Mouse (Mus musculus): Measurements from ENCODE around the gene Cadm2.

DNA sequence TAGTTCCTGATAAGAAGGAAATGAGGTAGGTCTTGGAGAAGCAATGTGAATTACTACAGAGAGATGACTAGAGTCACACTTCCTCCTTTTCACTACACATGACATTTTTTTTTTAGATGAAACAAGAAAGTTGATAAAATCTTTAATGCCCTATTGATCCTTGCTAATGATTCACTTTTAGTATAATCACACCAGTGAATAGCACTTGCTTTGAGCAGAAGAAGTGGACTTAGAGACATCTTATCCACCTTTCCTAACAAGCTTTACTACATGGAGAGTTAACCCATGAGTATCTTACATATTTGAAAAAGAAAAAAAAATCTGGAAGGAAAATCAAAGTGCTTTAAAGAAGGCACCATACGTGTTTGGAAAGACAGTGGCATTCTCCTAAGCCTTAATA lies 93.7 kb downstream of the Cadm2 start:
- TF ChIP-seq POLR2A (IDR thresholded peaks at IDR 0.05; ENCODE audit: borderline replicate concordance, extremely low read depth, insufficient read depth, insufficient read length, poor library complexity, severe bottlenecking) (no peak), CTCF (IDR thresholded peaks at IDR 0.05; ENCODE audit: borderline replicate concordance, extremely low read depth, insufficient read depth, insufficient read length) (no peak)

All from brain, embryonic 14.5 days (tissue).